ENCODE assay signal across 11 mouse cellular contexts in the genomic region with DNA sequence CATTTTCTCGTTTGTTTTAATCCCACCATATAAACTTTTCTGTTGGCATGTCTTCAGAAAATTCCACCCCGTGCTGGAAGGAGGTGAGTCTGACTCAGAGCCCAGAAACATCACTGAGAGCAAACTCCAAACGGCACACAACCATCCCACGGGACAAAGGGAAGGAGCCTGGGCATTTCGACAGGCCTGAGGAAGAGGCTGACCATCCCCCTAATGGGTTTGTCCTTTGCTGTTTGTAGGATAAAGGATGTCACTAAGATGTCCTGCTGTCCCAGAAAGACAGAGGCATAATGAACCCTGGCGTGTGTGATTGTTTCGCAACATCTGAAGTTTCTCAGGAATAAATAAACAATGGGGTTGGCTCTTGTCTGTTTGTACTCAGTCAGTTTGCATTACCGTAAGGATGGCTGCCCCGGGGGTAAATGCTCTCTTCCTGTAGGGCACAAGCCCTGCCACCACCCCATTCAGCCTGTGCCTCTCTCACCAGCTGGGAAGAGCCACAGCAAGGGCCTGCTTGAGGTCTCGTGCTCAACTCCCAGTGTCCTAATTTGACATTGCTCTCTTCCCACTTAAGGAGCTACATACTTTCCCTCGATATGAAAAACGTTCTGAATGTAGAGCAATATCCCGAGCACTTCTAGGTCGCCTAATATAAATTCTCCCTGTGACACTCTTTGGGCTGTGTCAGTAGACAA. TPM values are rescaled to one million over a fixed set of nuclear protein-coding genes. Genes with fewer than 3 reads are reported as not detected.
A peak's percentile ranks its signal among the peaks of the same experiment; 100 is the strongest.
DNase-seq lines count a peak whose midpoint lies in the region; ATAC-seq lines count a peak whose summit lies in the region.
"Had no signal": no experiment of that assay in that cellular context is flagged by ENCODE, and none has a peak within 500 bp of the region (broad histone marks: within the 10 kb centered on the region; RNA-seq: fewer than 3 reads in every experiment).

No protein-coding gene starts in this region.

- H3K4me2 ChIP-seq in intestine, embryonic 14.5 days (ENCODE audit: low read length): 0 out of 2 replicates have a peak overlapping the region, but pooled peaks have one; percentile 9
- no peak overlapping the region for H3K4me2 ChIP-seq in intestine, embryonic 16.5 days (ENCODE audit: low read depth, low read length)

- H3K9ac ChIP-seq in intestine, embryonic 14.5 days (ENCODE audit: low read length): no peak overlapping the region
- no peak overlapping the region for H3K9ac ChIP-seq in intestine, embryonic 16.5 days (ENCODE audit: low read depth, low read length)

- no peak for DNase-seq in intestine, embryonic 14.5 days (ENCODE audit: low spot score)
- peak; percentile 73 for DNase-seq in 3T3-L1 (ENCODE audit: low read depth, low spot score)
- DNase-seq in NIH3T3 (ENCODE audit: low read depth): peak; percentile 79
- peak; percentile 71 for DNase-seq in lung, postnatal 10 days
- no peak for DNase-seq in layer of hippocampus, postnatal 25 days (ENCODE audit: extremely low spot score in 1 of 2, low spot score in 1 of 2)
- DNase-seq in layer of hippocampus, adult 9-11 months: no peak
- DNase-seq in spleen, adult 18-20 months: no peak
- DNase-seq: adrenal gland, postnatal 25 days; cerebellum, adult 9-10 months had no signal

- H3K9me3 ChIP-seq in intestine, embryonic 14.5 days (ENCODE audit: control insufficient read depth, low read length): no peaks in the 10 kb centered on the region
- H3K9me3 ChIP-seq in intestine, embryonic 16.5 days (ENCODE audit: control insufficient read depth, low read length): no peaks in the 10 kb centered on the region

- H3K4me3 ChIP-seq in intestine, embryonic 14.5 days (ENCODE audit: low read depth, low read length): no peak overlapping the region
- H3K4me3 ChIP-seq in intestine, embryonic 16.5 days (ENCODE audit: low read length): no peak overlapping the region

- no peaks in the 10 kb centered on the region for H3K36me3 ChIP-seq in intestine, embryonic 14.5 days (ENCODE audit: control insufficient read depth, insufficient read depth, low read length)
- no peaks in the 10 kb centered on the region for H3K36me3 ChIP-seq in intestine, embryonic 16.5 days (ENCODE audit: control insufficient read depth, insufficient read depth, low read length)

- H3K4me1 ChIP-seq in intestine, embryonic 14.5 days (replicated peaks; ENCODE audit: control insufficient read depth, insufficient read depth, low read length): peaks cover 9% of the 10 kb centered on the region
- H3K4me1 ChIP-seq in intestine, embryonic 16.5 days (ENCODE audit: control insufficient read depth, insufficient read depth, low read length): no peaks in the 10 kb centered on the region

- 28% methylated on average over 14 of the region's 14 CpGs for WGBS in intestine, embryonic 14.5 days
- 26% methylated on average over 14 of the region's 14 CpGs for WGBS in intestine, embryonic 16.5 days

- H3K27me3 ChIP-seq in intestine, embryonic 14.5 days (replicated peaks; ENCODE audit: control insufficient read depth, insufficient read depth, low read length): no peaks in the 10 kb centered on the region
- no peaks in the 10 kb centered on the region for H3K27me3 ChIP-seq in intestine, embryonic 16.5 days (replicated peaks; ENCODE audit: control insufficient read depth, insufficient read depth, low read length)

- no peak overlapping the region for H3K27ac ChIP-seq in intestine, embryonic 14.5 days (ENCODE audit: low read depth)
- no peak overlapping the region; the same call in 1 of the 2 replicates for H3K27ac ChIP-seq in intestine, embryonic 16.5 days (ENCODE audit: low read length)

- no peak for ATAC-seq in intestine, embryonic 14.5 days (replicated peaks; ENCODE audit: low FRiP score, low TSS enrichment, low read depth)
- no peak for ATAC-seq in intestine, embryonic 16.5 days
- ATAC-seq: inflammation-experienced regulatory T-cells, adult 6 months had no signal

RNA-seq across cellular contexts. Expression of a gene that starts 26.7 kb away (rescaled TPM):
- polyA plus RNA-seq in intestine, embryonic 14.5 days (2014; fragmentation: Nextera tagmentation; extraction: Ambion mirVana): 1.1 and 1.7 TPM in 2 replicates
- 0.73 and 1.8 TPM in 2 replicates for polyA plus RNA-seq in intestine, embryonic 16.5 days (2015; fragmentation: Nextera tagmentation; extraction: Ambion mirVana)
- total RNA-seq in layer of hippocampus, postnatal 25 days (2021): 1 to 10 TPM; 7.9 to 8.2 TPM

Comparison
In these comparisons a context has a peak if more than half of its experiments do, and no peak if none do; other contexts are left out.
1. DNase-seq: peak in 3T3-L1 (single experiment), NIH3T3 (single experiment) and lung, postnatal 10 days (single experiment); none in intestine, embryonic 14.5 days (single experiment), layer of hippocampus, postnatal 25 days (0 of 2), layer of hippocampus, adult 9-11 months (single experiment) and spleen, adult 18-20 months (0 of 2).